Mouse (Mus musculus) ES-CJ7 (cell line): ENCODE results near the gene Fibcd1.

Experiments used
- DNase-seq: peaks from one replicate; pipeline ENCODE4 v3.0.0; 2011; ENCODE audit warnings: low read depth, low spot score

Fibcd1 gene

GRCm38 (mm10) chr2:31858500-31858899 lies 12.7 kb upstream of the Fibcd1 start:
- no peak for DNase-seq

- no peak for DNase-seq
Observed at GRCm38 (mm10) chr2:31857180-31857579, 11.4 kb upstream of the Fibcd1 start.

GRCm38 (mm10) chr2:31855991-31856390 lies 10.2 kb upstream of the Fibcd1 start:
- DNase-seq = no peak

- DNase-seq = no peak
Observed at GRCm38 (mm10) chr2:31850141-31850540, 4.3 kb upstream of the Fibcd1 start.

GRCm38 (mm10) chr2:31847908-31848307 lies 2.1 kb upstream of the Fibcd1 start:
- DNase-seq = peak; percentile 64

- no peak for DNase-seq
Observed at GRCm38 (mm10) chr2:31846692-31847660, 1.2 kb upstream of the Fibcd1 start.

GRCm38 (mm10) chr2:31845512-31845895 lies 301 bp downstream of the Fibcd1 start:
- DNase-seq = no peak

GRCm38 (mm10) chr2:31844729-31845136 lies 1.1 kb downstream of the Fibcd1 start:
- DNase-seq = peak; percentile 17

GRCm38 (mm10) chr2:31838868-31839267 lies 6.9 kb downstream of the Fibcd1 start:
- DNase-seq = no peak

GRCm38 (mm10) chr2:31836985-31837384 lies 8.8 kb downstream of the Fibcd1 start:
- no peak for DNase-seq

GRCm38 (mm10) chr2:31836091-31836490 lies 9.7 kb downstream of the Fibcd1 start:
- DNase-seq = no peak

- no peak for DNase-seq
Observed at GRCm38 (mm10) chr2:31828311-31828825, 17.4 kb downstream of the Fibcd1 start.

- DNase-seq = no peak
Observed at GRCm38 (mm10) chr2:31827877-31828276, 17.9 kb downstream of the Fibcd1 start.

- DNase-seq = no peak
Observed at GRCm38 (mm10) chr2:31826094-31827085, 19.4 kb downstream of the Fibcd1 start.

GRCm38 (mm10) chr2:31825469-31825911 lies 20.3 kb downstream of the Fibcd1 start:
- DNase-seq = no peak

GRCm38 (mm10) chr2:31823933-31824730 lies 21.7 kb downstream of the Fibcd1 start:
- peak; percentile 39 for DNase-seq

GRCm38 (mm10) chr2:31822524-31823371 lies 23.1 kb downstream of the Fibcd1 start:
- DNase-seq = peak; percentile 23

- peak; percentile 71 for DNase-seq
Observed at GRCm38 (mm10) chr2:31815367-31815766, 30.4 kb downstream of the Fibcd1 start.

- no peak for DNase-seq
Observed at GRCm38 (mm10) chr2:31814699-31815098, 31.1 kb downstream of the Fibcd1 start.

GRCm38 (mm10) chr2:31813641-31814040 lies 32.2 kb downstream of the Fibcd1 start:
- no peak for DNase-seq
